Mouse (Mus musculus) kidney, postnatal 25 days (tissue): ENCODE data around the gene Dhrs7c.

ENCODE experiments used
- DNase-seq, 2 experiments: peaks; one replicate each; pipeline ENCODE4 v3.0.0; 2021; ENCODE audit warnings: mixed read lengths in 2 of 2

Dhrs7c gene

GRCm38 (mm10) chr11:67851770-67852169 lies 53.8 kb downstream of the Dhrs7c start:
- no peak for DNase-seq

- no peak for DNase-seq
Measured at GRCm38 (mm10) chr11:67853996-67854395, 56.0 kb downstream of the Dhrs7c start.

DNA sequence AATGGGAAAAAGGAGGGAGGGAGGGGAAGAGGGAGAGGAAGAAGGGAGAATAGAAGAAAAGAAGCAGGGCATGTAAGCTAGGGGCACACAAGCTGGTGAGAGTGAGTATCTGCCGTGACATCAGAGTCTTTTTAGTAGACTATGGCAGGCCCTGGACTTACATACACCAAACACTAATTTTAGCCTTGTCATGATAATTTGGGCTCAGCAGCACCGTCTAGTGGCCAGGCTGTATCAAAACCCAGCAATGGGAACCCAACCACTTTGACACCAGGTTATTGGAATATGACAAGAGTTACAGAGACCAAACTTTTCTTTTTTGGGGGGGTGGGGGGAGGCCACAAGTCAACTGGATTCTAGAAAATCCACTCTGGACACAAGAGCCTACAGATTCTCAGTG lies 57.0 kb downstream of the Dhrs7c start:
- DNase-seq, result peak in 1 of 2 experiments; percentile 42

DNA sequence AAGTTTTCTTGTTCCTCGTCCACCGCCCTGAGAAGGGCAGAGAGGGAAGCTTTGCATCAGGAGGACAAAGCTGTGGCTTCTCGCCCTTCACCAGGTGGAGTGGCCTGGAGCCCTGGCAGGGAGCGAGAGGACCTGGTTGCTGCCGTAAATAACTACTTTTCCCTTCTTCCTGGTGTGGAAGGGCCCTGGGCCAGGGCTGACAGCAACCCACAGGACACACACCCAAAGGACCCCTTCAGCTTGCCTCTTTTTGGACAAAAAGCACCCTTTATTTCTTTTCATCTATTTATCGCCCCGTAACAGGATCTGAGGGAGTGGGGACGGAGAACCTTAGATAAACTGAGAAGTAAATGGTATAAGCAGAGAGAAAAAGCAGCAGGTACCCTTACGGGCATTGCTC lies 60.5 kb downstream of the Dhrs7c start:
- DNase-seq, result no peak

GRCm38 (mm10) chr11:67860743-67861398 lies 62.9 kb downstream of the Dhrs7c start:
- no peak for DNase-seq

DNA sequence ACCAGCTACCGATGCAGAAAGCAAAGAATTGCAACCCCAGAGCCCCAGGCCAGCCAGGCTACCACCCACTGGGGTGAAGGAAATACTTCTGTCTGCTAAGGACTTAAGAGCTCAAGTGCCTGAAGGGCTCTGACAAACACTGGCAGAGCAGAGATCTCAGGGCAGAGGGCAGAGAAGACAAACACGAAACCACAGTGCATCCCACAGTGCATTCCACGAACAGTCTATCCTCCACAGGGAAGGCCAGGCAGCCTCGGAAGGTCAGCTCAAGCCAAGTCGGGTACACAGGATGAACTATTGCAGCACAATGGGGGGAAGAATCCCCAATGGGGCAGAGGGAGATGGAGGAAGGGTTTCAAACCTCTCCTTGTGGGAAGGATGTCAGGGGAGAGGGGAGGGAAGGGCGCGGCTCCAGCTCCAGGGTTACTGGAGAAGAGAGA lies 63.4 kb downstream of the Dhrs7c start:
- DNase-seq, result no peak

GRCm38 (mm10) chr11:67865100-67865499 lies 67.1 kb downstream of the Dhrs7c start:
- DNase-seq, result no peak
